Mouse (Mus musculus) ES-Bruce4 (cell line): ENCODE data around the gene Ccdc3.

Experiments used
- CTCF ChIP-seq: IDR thresholded peaks from one replicate; pipeline ENCODE4 v1.8.1; 2011; ENCODE audit warnings: low read depth, low read length
- EP300 ChIP-seq: IDR thresholded peaks from 2 replicates; pipeline ENCODE4 v1.6.1; 2011; ENCODE audit warnings: low read depth, low read length; ENCODE audit not compliant: insufficient read depth
- POLR2A ChIP-seq: IDR thresholded peaks from one replicate; pipeline ENCODE4 v1.8.1; 2011; ENCODE audit warnings: low read length; ENCODE audit not compliant: insufficient read depth

DNA sequence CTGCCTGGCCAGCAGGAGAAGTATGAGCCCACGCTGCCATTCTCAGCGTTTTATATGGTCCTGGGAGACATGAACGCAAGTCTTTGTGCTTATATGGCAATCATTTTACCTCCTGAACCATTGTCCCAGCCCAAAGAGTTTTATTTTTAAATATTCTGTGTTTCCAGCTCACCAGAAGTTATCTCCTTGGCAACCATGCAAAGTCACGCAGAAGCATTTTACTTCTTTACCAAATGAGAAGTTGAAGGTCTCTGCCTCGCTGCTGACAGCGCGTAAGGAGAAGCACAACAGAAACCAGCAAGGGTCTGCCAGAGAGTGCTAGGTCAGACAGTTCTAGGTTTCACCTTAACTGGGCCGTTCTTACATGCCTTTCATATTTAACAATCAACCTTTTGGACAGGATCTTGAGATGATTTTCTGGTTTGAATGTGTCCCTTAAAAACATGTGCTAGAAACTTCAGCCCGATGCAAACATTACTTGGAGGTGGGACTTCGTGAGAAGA is 35.8 kb upstream of the Ccdc3 start:
- TF ChIP-seq CTCF (no peak), POLR2A (no peak), EP300 (no peak)
